Mouse (Mus musculus): ENCODE results near the gene Cdc42ep5. TPM values are rescaled to one million over a fixed set of nuclear protein-coding genes. Genes with fewer than 3 reads are reported as not detected.

Cdc42ep5 gene
- polyA plus RNA-seq, 2 experiments from 2014 or later: not detected

DNA sequence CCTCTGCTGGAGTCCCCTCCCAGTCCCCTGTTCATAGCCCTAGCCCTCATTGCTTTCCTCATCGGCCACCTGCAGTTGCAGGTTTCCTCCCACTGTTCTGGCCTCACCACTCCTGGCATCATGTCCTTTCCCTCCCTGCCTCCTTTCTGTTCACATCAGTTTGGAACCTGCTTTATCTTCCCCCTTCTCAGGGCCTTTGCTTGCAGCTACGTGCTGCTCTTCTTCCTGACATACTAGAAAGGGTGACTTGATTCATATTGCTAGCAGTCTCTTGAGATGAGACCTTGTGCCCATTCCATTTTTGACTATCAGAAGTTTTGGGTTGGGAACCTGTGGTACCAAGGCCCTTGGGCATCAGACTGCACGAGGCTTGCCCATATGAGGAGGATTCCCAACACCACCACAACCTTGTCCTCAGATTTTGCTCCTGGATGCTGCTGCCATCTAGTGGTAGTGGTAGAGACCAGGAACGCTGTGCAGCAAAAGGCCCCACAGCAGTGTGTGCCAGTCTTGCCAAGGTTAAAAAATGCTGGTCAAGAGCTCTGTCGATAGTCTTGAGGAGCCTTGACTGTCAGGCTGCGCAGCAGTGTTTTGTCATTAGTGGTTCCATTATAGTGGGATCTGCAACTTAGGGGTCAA, 19.0 kb downstream of the Cdc42ep5 start:
- ATAC-seq: no peak

DNA sequence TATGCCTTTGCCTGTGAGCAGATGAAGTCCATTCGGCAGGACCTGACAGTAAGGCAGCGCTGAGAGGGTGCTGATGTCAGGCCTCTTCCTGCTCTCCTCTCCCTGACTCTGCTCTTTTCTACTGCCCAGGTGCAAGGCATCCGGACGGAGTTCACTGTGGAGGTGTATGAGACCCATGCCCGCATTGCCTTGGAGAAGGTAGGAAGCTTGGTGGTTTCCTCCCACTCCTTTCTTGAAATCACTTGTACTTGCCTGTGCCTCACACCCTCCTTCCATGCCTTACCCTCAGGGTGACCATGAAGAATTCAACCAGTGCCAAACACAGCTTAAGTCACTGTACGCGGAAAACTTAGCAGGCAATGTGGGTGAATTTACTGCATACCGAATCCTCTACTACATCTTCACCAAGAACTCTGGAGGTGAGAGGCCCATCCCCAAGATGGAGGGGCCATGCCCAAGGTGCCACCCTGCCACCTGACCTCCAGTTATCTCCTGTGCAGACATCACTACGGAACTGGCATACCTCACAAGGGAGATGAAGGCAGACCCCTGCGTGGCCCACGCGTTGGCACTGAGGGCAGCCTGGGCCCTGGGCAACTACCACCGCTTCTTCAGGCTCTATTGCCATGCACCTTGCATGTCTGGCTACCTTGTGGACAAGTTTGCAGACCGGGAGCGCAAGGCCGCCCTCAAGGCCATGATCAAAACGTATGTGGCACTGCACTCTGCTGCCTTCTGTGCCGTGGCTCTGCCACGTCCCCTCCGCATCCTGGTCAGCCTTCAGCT, 19.7 kb downstream of the Cdc42ep5 start:
- no peak for ATAC-seq

DNA sequence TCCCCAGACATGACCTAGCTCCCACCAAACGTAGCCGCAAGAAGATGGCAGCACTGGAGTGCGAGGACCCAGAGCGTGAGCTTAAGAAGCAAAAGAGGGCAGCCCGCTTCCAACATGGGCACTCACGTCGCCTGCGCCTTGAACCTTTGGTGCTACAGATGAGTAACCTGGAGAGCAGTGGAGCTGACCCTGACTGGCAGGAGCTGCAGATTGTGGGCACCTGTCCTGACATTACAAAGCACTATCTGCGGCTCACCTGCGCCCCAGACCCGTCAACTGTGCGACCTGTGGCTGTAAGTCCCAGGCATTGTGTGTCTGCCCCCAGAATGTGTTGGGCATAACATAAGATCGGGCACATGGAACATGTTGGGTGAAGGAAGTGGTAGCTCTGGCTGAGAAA, 20.6 kb downstream of the Cdc42ep5 start:
- no peak for ATAC-seq

DNA sequence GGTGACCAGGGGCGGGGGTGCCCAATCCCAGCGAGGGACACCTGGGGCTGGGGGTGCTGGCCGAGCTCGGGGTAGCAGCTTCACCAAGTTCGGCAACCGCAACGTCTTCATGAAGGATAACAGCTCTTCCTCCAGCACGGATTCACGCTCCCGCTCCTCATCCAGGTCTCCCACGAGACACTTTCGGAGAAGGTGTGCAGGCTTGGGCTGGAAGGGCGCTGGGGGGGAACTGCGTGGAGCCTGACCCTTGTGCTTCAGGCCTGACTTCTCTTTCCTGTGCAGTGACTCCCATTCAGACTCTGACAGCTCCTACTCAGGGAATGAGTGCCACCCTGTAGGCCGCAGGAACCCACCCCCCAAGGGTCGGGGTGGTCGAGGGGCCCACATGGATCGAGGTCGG, 21.2 kb downstream of the Cdc42ep5 start:
- ATAC-seq: no peak

DNA sequence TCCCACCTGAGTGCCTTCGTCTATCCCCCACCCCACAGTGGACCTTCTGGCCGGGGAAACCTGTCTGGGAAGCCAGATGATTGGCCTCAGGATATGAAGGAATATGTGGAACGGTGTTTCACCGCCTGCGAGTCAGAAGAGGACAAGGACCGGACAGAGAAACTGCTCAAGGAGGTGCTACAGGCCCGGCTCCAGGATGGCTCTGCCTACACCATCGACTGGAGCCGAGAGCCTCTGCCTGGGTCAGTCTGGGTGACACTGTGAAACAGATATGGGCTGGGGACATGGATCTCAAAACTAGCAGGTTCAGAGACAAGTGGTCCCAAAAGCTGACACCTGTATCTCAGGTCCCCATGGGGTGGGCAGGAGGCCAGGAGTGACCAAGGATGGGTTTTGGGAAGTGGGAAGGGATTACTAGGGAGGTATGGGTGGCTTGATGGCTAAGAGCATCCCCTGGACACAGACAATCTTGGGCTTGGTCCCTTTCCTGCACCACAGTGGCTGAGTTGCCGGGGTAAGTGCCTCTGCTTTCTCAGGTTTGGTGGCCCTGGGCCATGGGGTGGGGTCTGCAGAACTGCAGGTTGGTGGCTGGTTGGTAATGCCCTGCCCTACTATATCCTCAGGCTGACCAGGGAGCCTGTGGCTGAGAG, 21.7 kb downstream of the Cdc42ep5 start:
- no peak for ATAC-seq

DNA sequence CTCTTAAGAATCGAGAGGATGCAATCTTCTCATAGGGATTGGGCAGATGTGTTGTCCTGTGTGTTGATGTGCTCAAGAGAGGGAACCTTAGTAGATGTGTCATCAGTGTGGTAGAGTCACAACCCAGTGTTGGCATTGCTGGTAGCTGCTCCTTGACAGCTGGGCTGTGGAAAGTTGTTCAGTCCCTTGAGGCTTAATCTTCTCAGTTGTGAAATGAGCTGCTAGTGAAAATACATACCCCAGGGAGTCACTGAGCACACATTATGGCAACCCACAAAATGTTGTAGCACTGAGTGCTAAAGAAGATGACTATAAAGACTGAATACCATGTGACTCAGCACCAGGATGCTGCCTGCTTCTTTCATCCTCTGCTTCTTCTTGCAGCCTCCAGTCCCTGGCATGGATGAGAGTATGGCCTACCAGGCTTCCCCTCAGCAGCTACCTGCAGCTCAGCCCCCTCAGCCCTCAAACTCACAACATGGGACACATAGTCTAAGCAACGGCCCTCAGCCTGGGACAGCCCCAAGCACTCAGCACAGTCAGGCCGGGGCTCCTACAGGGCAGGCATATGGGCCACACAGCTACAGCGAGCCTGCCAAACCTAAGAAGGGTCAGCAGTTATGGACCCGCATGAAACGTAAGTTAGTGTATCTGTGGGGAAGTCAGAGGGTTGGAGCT, 22.9 kb downstream of the Cdc42ep5 start:
- no peak for ATAC-seq

DNA sequence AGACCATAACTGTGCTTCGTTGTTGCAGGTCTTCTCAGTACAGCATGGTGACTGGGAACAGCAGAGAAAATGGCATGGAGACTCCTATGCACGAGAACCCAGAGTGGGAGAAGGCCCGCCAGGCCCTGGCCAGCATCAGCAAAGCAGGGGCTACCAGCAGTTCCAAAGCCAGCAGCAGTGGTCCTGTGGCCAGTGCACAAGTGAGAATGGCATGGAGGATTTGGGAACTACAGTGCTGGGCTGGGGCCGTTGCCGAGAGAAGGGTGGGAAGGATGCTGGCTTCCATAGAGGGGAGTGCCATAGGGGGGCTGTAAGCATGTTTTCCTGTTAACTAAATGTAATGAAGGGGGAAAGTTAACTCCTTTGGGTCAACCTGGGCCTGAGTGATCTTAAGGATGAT, 25.3 kb downstream of the Cdc42ep5 start:
- no peak for ATAC-seq

DNA sequence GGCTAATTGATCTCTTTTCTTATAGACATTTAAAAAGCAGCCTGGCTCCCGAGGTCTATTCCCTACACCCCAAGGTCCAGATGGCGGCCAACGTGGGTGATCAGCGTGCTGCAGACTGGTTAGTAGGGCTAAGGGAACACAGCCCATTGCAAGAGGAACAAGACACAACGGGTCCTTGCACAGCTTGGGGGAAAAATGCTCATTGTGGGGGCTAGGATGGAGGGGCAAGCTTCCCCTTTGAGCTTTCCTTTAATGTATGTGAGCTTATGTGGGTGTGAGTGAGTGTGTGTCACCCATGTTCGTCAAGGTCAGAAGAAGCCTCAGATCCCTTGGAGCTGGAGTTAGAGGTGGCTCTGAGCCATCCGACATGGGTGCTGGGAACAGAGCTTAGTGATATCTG, 26.0 kb downstream of the Cdc42ep5 start:
- no peak for ATAC-seq

DNA sequence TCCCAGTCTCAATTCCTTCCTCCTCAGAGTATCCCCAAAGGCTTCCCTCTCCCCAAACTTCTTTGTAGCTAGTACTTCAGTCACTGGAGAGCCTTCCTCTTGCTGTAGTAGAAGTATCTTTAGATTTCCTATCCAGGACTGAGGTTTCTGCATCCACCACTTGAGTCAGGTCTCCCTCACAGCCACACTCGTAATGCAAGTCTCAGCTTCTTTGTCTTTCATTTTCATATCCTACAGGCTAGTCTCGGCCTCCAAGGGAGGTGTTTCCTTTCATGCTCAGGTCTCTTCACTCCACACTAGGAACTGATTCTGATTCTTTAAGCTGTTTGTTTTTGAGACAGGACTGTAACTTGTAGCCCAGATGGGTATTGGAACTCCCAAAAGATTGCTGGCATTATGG, 26.5 kb downstream of the Cdc42ep5 start:
- ATAC-seq: no peak

DNA sequence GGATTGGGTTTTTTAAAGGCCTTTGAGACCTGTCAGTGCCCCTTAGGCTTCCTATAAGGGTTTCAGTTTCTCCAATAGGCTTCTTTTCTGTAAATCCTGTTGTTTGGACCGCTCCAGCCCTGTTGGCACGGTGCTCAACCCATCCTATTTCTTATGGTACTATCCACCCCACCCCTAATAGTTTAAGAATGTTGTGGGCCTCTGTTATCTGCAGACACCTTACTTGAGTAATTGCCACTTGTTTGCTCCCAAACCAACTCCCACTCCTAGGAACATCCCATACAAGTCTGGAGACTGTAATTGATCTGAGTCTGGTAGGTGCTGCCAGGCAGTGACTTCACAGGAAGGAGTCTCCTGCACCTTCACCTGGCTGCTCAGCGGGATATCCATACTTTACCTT, 26.9 kb downstream of the Cdc42ep5 start:
- no peak for ATAC-seq

DNA sequence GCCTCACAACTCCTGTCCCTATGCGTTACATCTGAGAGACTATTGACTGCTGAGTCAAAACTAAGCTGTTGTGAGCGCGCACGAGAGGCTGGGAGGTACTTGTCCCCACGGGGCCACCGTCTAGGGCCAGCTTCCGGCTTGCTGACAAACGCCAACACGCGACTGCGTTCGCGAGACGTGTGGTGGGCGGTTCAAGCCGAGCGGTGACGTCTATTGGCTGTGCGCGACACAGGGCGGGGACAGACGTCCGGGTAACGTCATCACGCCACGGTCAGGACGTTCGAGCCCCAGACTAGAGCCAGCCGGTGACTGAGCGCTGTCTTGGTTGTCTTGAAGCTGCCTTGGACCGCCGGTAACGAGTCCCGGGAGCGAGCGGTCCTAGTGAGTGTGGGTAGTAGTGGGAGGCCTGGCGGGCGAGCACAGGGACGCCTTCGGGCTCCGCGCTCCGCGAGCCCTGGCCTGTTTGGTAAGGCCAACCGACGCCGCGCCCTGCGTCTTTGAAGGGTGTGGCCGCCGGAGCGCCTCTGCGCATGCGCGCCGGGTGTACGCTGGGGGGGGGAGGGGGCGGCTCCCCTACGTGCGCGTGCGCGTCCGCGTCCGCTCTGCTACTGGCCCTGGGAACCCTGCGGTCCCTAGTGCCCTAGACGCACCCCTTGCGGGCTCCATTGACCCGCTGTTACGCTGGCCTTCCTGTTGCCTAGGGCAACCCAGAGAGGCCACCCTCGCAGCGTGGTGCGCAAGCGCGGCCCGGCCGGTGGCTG, 27.7 kb downstream of the Cdc42ep5 start, which contains the start of gene Leng8:
Leng8 (plus strand) TSS at position 269 of the 761 bp plus-strand sequence.
- ATAC-seq: peak; percentile 94

DNA sequence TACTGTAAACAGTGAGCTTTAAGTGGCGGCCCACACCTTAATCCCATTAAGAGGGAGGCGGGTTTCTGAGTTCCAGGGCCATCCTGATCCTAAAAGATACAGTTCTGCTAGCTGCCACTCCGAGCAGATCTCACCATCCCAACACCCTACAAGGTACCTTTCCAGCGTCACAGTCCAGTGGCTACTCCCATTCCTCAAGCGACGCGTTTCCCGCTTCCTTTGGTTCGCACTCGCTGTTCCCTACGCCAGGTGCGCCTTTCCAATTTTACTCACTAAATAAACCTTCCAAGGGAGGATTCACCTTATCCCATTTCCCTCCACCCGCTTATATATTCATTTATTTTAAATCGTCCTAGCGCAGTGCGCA, 28.3 kb downstream of the Cdc42ep5 start:
- ATAC-seq: peak; percentile 2

DNA sequence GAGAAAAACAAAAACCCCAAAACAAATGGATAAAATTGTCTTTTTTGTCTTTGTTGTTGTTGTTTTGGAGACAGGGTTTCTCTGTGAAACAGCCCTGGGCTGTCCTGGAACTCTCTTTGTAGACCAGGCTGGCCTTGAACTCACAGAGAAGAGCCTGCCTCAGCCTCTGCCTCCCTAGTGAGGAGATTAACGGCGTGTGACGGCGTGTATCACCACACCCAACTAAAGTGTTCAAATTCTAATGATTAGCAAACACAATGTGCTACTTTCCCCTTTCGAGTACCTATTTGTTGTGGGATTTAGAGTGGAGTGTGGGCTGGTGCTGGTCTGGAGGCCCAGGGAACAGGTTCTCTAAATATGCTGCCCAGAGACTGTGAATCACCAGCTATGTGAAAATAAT, 29.7 kb downstream of the Cdc42ep5 start:
- no peak for ATAC-seq

DNA sequence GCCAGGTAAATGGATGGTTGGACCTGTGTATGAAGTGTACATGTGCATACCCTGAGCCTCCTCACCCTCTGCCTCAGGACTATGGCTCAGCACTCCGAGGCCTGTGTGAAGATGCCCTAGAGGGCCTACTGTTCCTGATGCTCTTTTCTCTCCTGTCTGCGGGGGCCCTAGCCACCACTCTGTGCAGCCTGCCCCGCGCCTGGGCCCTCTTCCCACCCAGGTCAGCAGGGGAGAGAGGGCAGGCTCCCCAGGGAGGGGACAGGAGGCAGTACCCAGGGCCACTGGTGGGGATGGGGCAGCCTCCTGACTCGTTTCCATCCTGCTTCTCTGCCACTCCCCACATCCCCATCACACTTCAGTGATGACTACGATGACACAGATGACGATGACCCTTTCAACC, 31.7 kb downstream of the Cdc42ep5 start:
- ATAC-seq: no peak

DNA sequence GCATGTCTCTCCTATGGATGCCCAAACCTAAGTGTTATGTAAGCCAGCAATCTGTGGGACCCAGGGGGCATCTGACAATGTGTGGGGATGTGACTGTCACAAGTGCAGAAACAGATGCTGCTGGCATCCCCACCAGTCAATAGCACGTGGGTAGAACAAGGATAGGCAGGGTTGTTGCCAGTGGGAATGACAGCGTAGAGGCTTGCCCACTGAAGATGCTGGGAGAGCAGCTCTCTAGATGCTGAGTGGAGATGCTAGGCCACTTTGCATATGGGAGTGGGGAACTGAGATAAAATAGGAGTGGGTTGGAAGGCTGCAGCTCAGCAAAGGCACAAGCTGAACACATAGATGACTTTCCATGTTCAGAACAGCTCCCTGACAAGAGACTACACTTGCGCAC, 32.1 kb downstream of the Cdc42ep5 start:
- ATAC-seq: no peak

DNA sequence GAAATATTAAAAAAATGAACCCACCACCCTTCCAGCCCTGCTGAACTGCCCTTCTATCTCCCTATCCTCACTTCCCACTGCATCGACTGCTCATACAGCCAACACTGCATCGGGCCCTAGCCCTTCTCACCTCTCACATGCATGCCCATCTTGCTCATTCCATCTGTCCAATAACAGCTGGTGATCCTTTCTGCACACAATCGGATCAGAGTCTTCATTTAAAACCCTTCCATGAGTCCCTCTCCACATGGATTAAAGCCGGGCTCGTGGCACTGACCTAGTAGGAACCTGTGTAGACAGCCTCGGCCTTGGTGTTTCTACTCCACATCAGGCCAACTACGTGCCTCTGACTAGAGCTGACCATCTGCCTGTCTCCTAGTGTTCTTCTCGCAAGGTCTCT, 32.7 kb downstream of the Cdc42ep5 start:
- ATAC-seq: no peak

DNA sequence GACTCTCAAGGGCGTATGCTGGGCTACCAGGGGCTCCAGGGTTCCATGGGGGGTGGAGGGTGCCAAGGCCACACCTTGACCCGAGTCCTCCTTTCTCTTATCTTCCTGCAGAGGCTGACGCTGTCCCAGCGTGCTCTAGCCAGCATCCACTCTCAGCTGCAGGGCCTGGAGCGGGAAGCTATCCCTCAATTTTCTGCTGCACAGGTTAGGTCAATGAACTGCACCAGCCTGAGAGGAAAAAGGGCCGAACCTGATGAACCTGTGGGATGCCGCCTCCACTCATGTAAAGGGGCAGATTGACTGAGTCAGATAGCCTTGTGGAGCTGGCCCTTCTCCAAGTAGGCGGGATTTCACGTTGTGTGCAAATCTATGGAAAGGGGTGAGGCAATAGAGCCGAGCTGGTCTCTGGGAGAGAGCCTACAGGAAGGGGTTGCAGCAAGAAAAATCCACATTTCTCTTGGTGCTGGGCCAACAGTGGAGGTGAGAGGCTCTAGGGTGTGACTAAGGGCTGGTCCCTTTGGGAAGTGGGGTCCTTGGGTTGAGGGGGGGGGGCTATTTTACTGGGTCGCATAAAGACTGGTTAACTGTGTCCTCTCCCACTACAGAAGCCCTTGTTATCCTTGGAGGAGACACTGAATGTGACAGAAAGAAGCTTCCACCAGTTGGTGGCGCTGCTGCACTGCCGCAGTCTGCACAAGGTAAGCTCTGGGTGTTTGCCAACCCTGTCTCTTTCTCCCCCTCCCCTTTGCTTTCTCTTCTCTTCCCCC, 33.8 kb downstream of the Cdc42ep5 start:
- ATAC-seq: peak; percentile 88

DNA sequence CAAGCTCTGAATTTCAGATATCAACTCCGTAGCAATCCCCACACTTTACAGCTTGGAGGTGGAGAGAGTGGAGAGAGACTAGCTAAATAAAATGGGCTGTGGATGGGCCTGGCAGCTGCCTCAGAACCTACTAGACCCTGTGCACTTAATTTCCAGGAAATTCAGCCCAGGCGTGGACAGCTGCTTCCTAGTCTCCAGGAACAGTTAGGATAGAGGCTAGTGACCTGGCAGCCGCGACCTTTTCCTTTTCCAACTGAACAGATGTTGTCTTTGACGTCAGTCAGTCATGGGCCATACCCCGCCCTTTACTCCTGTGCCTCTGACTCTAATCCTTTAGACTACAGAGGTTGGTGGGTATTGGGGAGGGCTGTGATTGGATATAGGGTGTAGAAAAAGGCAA, 35.8 kb downstream of the Cdc42ep5 start:
- no peak for ATAC-seq

DNA sequence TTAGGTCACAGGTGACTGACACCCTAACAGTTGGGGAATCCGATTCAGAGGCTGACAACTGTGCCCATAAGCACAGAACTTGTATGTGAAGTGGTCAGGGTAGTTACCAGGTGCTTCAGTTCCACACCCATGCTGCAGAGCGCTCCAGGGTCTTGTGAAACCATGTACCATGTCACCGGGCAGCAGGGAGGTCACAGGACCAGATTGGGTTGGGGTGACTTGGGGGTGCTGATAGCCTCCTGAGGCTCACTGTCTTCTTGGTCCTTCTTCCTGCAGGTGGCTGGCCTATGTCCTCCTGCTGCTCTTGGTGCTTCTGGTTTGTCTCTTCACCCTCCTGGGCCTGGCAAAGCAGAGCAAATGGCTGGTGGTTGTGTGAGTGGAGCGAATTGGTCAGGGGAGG, 36.8 kb downstream of the Cdc42ep5 start:
- no peak for ATAC-seq

DNA sequence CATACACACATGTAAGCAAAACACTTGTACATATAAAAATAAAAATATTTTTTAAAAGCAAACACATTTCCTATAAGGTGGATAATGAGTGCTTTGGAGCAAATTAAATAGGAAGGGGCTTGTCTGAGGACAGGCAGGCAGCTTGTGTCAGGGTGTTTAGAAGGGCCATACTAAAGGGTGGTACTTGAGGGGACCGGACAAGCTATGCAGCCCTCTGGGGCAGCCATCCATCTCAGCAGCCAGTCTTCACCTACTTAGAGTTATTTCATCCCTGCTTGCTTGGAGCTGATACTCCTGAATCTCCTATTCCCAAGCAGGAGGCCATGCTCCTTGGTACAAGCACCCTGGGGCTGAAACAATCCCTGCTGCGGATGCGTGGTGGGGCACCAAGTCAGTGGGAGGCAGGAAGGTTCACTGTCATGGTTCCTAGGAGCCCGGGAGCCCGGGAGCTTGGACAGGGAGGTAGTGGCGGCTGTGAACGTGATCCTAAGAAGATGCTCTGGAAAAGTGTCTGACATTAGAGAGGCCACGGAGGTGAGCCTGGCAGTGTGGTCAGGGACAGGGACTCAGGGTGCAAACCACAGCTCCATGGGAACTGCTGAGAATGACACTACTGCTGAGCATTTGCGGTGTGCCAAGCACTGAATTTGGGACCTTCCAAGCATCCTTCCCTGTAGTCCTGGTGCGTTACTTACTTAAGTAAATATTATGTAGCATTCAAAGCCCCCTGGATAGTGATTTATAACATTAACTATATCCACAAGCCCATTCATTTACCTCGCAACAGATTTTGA, 37.5 kb downstream of the Cdc42ep5 start:
- no peak for ATAC-seq

DNA sequence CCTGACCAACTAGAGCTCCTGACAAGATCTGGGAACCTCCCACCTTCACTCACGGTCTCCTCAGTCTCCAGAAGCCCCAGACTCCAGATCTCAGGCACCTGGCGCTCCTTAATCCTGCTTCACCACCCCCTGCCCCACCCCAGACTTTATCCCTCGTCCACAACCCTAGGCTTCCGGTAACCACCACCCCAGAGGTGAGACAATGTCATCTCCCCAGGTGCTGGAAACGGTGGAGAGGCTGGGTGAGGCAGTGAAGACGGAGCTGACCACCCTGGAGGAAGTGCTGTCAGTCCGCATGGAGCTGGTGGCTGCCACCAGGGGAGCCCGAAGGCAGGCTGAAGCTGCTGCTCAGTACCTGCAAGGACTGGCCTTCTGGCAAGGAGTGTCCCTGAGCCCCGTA, 39.4 kb downstream of the Cdc42ep5 start:
- ATAC-seq: no peak

Measured in CD4-positive, CD25-positive, alpha-beta regulatory T cell, adult 4 months (primary cell).